Mouse (Mus musculus) left cerebral cortex, postnatal 4 days (tissue): ENCODE measurements around the gene Tns2. TPM values are rescaled to one million over a fixed set of nuclear protein-coding genes. Genes with fewer than 3 reads are reported as not detected.
"Not testable (repeated sequence)": the region's sequence is repeated elsewhere in the genome, so short reads cannot be mapped to it uniquely, and the experiment has no call there.

ENCODE experiments used
- DNase-seq: peaks from one replicate; pipeline ENCODE4 v3.0.0-alpha.2; 2022
- intact Hi-C: fragments of 180-260 bp; cut with DNase I; formaldehyde crosslinking; loops from one replicate; pipeline ENCODE4 v1.15.1; 2025
- total RNA-seq, 2 experiments: library from RNA; stranded (reverse); gene quantifications; 2 replicates each; pipeline ENCODE4 v1.2.3; 2021

Gene Tns2
- total RNA-seq, result 10 to 100 TPM in 1 of 2 experiments, 1 to 10 TPM in 1; 8.5 to 11.4 TPM

GRCm38 (mm10) chr15:102100161-102100981 lies at the start of gene Tns2:
Gene Tns2, plus strand, starts transcription at chr15:102100413.
- intact Hi-C loops, result no loop called here
- peak; percentile 71 for DNase-seq

GRCm38 (mm10) chr15:102051920-102052683 lies 48.1 kb upstream of the Tns2 start:
- peak; percentile 70 for DNase-seq

GRCm38 (mm10) chr15:102056495-102057174 lies 43.6 kb upstream of the Tns2 start:
- DNase-seq, result no peak

More at GRCm38 (mm10) chr15:102051920-102052683, 48.1 kb upstream of the Tns2 start:
- intact Hi-C loops, result no loop called here

GRCm38 (mm10) chr15:102065661-102066325 lies 34.4 kb upstream of the Tns2 start:
- intact Hi-C loops, result loop anchor here (2.0 to 5.0 kb wide), 2 partner anchors 77 to 728 kb away; no protein-coding TSS in a partner anchor

More at GRCm38 (mm10) chr15:102056495-102057174, 43.6 kb upstream of the Tns2 start:
- intact Hi-C loops, result no loop called here

DNA sequence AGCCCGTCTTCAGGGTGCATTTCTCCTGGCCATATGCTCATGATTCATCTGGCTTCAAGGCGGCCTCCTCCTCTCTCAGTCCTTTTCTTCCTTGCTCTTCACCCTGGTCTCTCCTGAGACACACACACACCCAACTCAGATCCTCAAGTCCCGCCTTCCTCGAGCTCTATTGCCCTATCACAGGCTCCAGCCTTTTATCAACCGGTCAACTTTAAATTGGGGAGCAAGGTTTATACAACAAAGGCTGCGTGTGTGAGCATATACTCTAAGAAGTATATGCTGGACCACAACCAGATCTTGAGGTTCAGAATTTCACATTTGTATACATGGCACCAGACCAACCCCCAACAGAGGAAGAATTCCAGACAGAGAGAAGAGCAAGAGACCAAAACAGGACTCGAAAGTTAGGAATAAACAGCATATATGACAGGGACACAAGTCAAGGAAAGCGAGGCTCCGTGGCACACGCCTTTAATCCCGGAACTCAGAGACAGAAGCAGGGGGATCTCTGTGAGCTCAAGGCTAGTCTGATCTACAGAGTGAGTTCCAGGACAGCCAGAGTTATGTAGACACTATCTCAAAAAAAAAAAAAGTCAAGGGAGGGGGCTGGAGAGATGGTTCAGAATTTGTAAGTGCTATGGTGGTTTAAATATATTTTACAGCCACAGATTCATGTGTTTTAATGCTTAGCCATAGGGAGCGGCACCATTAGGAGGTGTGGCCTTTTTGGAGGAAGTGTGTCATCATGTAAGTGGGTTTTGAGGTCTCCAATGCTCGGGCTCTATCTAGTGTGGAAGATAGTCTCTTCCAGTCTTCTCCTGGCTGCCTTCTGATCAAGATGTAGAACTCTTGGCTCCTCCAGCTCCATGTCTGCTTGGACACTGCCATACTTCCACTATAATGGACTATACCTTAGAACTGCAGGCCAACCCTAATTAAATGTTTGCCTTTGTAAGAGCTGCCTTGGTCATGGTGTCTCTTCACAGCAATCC lies 29.4 kb upstream of the Tns2 start:
- DNase-seq, result no peak
- intact Hi-C loops, result no loop called here

More at GRCm38 (mm10) chr15:102065661-102066325, 34.4 kb upstream of the Tns2 start:
- peak; percentile 95 for DNase-seq

DNA sequence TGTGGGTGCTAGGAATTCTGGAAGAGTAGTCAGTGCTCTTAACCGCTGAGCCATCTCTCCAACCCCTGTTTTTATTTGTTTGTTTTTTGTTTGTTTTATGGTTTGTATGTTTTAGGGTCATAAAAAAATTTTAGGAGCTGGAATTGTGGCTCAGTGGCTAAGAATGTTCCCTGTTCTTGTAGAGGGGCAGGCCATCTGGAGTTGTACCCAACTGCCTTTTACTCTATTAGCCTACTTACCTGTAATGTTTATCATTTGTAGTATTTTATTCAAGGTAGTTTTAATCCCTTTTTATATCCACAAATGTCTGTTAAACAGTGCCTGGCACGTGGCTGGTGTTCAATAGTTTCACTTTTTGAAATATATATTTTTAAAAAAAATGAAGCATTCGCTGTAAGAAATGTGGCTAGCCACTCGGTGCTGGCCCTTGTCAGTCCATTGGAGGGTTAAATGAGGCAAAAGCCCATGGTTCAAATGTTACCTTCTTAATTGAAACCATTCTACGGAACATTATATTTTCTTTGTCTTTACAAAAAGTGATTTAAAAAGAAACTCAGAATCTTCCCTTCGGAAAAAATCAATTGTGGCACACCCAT lies 27.2 kb upstream of the Tns2 start:
- intact Hi-C loops, result no loop called here
- no peak for DNase-seq

DNA sequence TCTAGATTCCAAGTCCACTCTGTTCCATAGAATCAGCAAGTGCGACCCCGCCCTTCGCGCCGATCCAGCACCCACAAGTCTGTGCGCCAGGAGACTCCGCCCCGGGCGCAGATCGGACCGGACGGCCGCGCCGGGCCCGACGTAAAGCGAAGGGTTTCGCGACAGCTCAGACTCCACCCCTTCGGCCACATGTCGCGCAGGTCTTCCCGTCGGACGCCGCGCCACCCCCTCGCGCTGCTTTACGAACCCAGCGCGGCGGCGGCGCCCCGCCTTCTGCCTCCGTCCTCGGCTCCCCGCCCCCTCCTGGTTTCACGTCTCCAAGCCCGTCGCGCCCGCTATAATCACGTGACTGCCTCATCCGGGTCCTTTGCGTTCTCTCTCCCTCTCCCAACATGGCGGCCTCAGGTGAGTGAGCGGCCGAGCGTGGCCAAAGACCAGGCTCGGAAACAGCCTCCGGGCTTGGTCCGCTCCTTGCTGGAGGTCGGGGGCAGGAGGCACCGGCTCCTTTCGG lies 26.6 kb upstream of the Tns2 start, which contains the start of gene Eif4b:
Gene Eif4b, plus strand, starts transcription at position 215 of the 511 bp plus-strand sequence.
- intact Hi-C loops, result no loop called here
- peak; percentile 100 for DNase-seq

DNA sequence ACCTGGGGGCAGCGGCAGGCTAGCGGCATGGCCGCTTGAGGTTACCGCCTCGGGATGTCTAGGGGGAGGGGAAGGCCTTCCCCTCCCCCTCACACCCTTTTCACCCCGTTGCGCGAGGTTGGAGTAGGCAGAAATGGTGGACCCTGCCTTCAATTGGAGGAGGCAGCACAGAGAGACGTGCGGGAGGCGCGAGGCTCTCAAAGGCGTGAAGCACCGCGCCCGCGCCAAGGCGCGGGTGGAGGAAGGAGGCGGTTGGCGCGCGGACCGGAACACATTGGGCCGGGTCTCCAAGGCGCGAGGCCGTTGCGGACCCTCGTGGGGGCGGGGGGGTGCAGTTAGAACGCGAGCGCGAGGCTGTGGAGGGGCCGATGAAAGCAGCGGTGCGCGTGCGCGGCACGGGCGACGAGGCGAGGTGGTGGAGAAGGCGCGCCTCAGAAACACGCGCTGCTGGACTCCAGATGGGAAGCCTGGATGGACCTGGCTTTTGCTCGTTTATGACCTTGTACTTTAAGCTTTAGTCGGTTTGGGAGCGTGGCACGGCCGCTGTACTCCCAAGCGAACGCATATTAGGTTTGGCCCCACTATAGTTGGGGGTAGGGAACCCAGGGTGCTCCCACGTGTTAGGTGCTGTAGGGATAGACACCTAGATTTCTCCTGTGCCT lies 26.0 kb upstream of the Tns2 start:
- intact Hi-C loops, result no loop called here

GRCm38 (mm10) chr15:102074876-102075585 lies 25.2 kb upstream of the Tns2 start:
- intact Hi-C loops, result no loop called here
- no peak for DNase-seq

More for the DNA sequence above, 26.0 kb upstream of the Tns2 start:
- peak; percentile 81 for DNase-seq

DNA sequence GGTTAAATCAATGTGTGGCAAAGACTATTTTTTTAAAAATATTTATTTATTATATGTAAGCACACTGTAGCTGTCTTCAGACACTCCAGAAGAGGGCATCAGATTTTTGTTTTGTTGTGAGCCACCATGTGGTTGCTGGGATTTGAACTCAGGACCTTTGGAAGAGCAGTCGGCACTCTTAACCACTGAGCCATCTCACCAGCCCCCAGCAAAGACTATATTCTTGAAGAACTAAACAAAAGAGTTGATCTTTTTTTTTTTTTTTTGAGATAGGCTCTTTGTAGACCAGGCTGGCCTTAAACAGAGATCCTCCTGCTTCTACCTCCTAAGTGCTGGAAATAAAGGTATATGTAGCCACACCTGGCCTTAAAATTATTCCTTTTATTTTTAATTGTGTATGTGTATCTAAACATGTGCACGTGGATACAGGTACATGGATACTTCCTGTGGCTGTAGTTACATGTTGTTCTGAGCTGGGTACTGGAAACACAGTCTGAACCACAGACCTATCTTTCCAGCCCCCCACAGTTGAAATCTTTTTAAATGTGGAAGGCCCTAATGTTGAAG lies 23.0 kb upstream of the Tns2 start:
- no peak for DNase-seq
- intact Hi-C loops, result no loop called here

DNA sequence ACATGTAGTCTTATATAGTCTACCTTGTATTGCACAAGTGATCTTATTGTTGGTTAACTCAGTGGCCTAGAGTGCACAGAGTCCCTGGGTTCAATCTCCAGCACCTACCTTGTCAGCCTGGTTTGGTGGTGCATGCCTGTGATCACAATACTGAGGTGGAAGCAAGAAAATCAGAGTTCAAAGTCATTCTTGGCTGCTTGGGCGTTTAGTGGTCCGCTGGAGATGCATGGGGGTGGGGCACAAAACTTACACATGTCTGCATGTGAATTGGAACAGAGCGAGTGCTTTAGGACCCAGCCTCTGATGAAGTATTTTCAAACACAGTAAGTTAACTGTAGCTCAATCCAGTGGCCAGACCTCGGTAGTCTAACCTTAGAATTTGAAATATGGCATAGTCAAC lies 21.0 kb upstream of the Tns2 start:
- DNase-seq, result no peak
- intact Hi-C loops, result no loop called here

GRCm38 (mm10) chr15:102079924-102080323 lies 20.3 kb upstream of the Tns2 start:
- intact Hi-C loops, DNase-seq: not testable (repeated sequence)

DNA sequence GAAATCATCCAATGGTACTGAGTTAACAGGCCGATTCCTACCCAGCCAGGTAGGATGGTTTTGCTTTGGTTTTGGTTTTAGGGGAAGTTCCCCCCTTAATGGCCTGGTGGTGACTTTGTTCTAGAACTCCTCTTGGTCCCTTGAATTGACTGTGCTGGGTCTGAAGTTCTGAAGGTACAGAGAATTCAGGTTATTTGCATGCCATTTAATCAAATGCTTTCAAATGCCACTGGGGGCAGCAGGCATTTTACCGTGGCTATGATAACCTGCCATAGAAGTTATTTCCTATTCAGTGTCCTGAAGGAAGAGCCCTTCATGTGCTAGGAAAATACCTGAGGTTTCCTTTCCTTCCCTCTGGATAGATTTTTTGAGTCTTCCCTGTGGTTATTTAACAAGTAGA lies 19.8 kb upstream of the Tns2 start:
- no peak for DNase-seq
- intact Hi-C loops, result no loop called here

GRCm38 (mm10) chr15:102082148-102082547 lies 18.1 kb upstream of the Tns2 start:
- no peak for DNase-seq
- intact Hi-C loops, result no loop called here

DNA sequence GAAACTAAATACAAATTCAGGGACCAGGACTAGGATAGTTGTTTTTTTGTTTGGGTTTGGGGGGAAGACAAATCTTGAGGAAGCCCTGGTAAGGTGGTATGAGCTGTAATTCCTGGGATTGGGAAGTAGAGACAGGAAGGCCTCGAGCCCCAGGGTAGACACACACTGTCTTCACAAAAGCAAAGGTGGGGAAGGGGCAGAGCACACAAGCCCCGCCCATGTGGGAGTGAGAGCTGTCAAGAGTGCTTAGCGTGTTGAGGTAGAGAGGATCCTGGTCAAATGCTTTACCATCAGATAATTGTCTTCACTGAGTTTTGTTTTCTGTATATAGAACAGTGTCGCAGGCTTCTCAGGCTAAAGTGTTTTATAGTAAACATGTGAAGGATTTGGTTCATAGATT lies 17.2 kb upstream of the Tns2 start:
- no peak for DNase-seq
- intact Hi-C loops, result no loop called here

DNA sequence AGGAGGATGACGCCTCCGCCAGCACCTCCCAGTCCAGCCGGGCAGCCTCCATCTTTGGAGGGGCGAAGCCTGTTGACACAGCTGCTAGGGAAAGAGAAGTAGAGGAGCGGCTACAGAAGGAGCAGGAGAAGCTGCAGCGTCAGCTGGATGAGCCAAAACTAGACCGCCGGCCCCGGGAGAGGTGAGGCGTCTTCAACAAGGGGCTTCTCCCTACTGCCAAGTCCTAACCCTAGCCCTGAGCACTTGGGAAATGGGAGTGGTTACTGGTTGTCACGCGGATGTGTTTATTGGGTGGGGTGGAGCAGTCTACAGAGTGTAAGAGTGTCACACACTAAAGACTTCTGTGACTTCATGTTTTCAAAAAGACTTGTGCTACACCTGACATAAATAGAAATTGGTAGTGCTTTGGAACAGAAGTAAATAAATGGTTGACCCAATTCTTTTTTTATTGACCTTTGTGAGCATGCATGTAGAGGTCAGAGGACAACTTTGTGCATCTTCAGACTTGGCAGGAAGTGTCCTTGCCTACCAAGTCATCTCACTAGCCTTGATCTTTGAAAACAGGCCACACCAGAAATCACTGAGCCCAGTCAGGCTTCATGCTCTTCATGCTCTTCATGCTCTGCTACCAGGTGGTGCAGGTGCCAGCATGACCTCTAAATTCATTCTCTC lies 10.2 kb upstream of the Tns2 start:
- intact Hi-C loops, result no loop called here

More for the DNA sequence above, 10.2 kb upstream of the Tns2 start:
- no peak for DNase-seq
